Mouse (Mus musculus) neutrophil, adult 65 days (primary cell): ENCODE measurements around the gene Chil4. TPM values are rescaled to one million over a fixed set of nuclear protein-coding genes. Genes with fewer than 3 reads are reported as not detected.

Experiments used
- total RNA-seq: library from RNA; stranded (reverse); gene quantifications from 2 replicates; pipeline ENCODE4 v1.2.4, GENCODE M21; 2023

Gene Chil4
- total RNA-seq, result 1.6 and 2.1 TPM in 2 replicates

GRCm38 (mm10) chr3:106219407-106219806 lies at the start of gene Chil4:
Chil4 (minus strand) TSS chr3:106219507.

DNA sequence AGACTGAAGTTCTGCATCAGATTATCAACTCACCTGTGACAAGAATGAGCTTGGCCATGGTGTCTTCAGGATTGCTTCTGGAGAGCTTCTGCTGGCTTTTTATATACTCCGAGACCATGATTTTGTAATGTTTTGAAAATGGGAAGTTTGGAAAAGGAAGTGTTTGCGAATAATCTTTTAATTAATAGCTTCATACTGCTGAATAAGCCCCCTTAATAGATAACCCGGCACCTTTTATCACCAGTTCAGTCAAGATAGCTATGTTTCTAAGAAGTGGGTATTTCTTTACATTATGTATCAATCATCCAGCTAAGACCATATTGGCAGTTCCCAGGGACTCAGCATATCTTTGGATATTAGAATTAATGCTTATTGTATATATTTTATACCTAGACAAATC lies 51.8 kb downstream of the Chil4 start, which contains the start of gene Chil3:
Gene Chil3, minus strand, starts transcription at position 101 of the 400 bp plus-strand sequence.

Other genes with a start within 250 kb of the Chil4 start
- 4.4 and 5.9 TPM in 2 replicates for gene Ovgp1, start 245.8 kb downstream of the Chil4 start, total RNA-seq
- gene Pifo, start 204.9 kb downstream of the Chil4 start, total RNA-seq, result not detected in 2 replicates
- 16.0 and 21.9 TPM in 2 replicates for gene Chil5, start 186.7 kb downstream of the Chil4 start, total RNA-seq
- not detected in 2 replicates for gene Chia1, start 106.3 kb downstream of the Chil4 start, total RNA-seq
- 3,123 and 3,530 TPM in 2 replicates for gene Chil3, start 51.9 kb downstream of the Chil4 start, total RNA-seq
- 0.38 and 0.54 TPM in 2 replicates for gene Chil6, start 186.7 kb upstream of the Chil4 start, total RNA-seq